Mouse (Mus musculus) lung, adult 18-20 months (tissue): ENCODE results near the gene Acyp2.
A peak's percentile ranks its signal among the peaks of the same experiment; 100 is the strongest.
"Not testable (repeated sequence)": the region's sequence is repeated elsewhere in the genome, so short reads cannot be mapped to it uniquely, and the experiment has no call there.

Experiments
- DNase-seq, 2 experiments: peaks; one replicate each; pipeline ENCODE4 v3.0.0; 2022; ENCODE audit warnings: mixed read lengths in 2 of 2

Gene Acyp2

GRCm38 (mm10) chr11:30649001-30649637, at the start of gene Acyp2:
TSS of gene Acyp2 (minus strand) at chr11:30649587.
- DNase-seq = peak; percentile 89 to 91

DNA sequence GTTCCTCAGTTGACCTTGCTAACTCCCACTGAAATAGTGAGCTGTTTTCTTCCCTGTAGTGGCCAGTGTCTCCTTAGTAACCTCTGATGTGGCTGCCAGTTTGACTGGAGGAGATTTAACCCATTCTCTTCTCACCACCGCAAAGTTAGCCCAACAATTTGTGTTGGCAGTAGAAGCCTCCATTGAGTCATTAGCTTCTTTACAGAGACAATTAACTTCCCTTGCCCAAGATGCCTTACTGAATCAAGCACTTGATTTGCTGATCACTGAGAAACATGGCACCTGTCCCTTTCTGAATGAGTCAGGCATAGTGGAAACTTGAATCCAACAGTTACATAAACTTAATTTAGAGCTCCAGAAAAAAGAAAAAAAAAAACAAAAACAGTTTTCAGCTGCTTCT, 40.0 kb upstream of the Acyp2 start:
- no peak for DNase-seq

- DNase-seq = peak; percentile 7 to 13
Measured at GRCm38 (mm10) chr11:30676086-30676485, 26.7 kb upstream of the Acyp2 start.

- peak in 1 of 2 experiments; percentile 33 for DNase-seq
Measured at GRCm38 (mm10) chr11:30672719-30673118, 23.3 kb upstream of the Acyp2 start.

- DNase-seq = no peak
Measured at GRCm38 (mm10) chr11:30663001-30663400, 13.6 kb upstream of the Acyp2 start.

DNA sequence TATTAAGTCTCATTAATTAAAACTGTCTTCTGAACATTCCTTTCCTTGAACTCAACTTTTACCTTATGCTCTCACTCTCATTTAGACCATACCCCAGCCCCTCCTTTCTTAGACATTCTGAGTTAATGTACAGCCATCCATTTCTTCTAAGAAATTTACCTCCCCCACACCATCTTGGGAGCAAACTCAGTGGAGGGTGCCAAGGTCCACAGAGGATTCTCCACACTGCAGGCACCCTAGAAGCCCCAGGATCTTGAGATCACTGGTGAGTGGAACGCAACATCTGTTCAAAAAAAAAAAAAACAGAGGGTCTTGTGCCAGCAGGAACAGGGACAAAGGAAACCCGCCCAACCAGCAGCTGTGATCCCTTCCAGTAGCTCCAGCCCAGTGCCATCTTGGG, 13.2 kb upstream of the Acyp2 start:
- no peak for DNase-seq

GRCm38 (mm10) chr11:30657069-30657468, 7.7 kb upstream of the Acyp2 start:
- DNase-seq = peak in 1 of 2 experiments; percentile 37

GRCm38 (mm10) chr11:30656060-30656459, 6.7 kb upstream of the Acyp2 start:
- DNase-seq = no peak

DNA sequence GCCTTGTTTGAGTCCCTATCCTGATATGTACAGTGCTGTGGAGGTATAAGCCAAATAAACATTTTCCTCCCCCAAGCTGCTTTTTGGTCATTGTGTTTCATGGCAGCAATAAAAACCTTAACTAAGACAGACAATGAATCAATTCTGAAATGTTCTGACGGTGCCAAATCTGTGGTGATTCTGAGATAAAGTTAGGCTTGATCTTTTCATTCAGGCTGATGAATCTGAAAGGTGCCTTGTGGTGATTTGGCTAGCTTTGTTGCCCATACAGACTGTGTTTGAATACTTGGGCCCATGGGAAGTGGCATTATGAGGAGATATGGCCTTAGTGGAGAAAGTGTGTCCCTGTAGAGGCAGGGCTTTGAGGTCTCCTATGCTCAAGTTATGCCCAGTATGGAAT, 1.0 kb upstream of the Acyp2 start:
- DNase-seq = no peak

DNA sequence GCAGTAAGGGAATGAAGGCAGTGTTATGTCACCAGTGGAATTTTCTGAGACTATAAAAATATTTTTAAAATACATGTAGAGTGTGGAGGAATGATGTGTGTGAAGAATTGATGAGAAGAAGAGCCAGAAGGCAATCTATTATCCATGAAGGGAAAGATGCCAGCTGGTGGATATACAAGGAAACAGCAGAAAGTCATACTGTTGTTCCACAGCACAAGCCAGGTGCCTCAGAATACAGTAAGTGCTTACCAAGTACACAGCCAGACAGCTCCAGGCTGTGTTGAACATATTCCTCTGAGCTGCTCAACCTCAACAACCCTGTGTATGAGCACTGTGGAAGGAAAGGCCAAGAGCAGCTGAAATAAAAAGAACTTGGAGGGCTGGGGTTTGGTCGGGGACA, 13.7 kb downstream of the Acyp2 start:
- no peak for DNase-seq

DNA sequence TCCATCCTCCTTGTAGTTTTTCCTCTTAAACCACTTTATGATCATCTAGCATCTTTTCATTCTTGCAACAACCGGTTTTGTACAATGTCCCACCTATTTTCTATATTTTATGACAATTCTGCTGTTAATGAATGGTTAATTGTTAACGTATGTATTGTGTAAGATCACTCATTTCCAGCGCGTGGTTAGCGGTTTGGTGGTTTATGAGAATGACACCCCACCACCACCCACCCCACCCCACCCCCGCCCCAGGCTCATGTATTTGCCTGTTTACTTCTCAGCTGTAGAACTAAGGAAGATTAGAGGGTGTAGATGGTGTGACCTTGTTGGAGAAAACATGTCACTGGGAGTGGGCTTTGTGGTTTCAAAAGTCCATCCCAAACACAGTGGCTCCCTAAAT, 18.9 kb downstream of the Acyp2 start:
- no peak for DNase-seq

DNA sequence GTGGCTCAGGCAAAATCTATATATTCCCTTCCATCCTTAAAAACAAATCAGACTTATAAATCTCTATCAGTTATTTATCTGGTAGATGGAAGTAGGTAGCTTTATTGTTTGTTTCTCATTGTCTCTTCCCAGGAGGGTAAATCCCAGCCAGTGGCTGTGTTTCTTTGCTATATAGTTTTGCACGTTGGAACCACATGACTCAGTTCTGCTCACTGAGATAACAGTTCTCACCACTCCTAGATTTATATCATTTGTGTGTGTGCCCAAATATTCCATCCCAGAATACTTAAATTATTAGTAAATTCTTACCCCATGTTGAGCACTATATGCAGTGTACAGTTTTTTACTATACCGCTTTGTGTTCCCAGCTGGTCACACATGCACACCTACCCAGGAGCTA, 26.2 kb downstream of the Acyp2 start:
- DNase-seq = no peak

- DNase-seq = not testable (repeated sequence)
Measured at GRCm38 (mm10) chr11:30621386-30622363, 27.7 kb downstream of the Acyp2 start.

DNA sequence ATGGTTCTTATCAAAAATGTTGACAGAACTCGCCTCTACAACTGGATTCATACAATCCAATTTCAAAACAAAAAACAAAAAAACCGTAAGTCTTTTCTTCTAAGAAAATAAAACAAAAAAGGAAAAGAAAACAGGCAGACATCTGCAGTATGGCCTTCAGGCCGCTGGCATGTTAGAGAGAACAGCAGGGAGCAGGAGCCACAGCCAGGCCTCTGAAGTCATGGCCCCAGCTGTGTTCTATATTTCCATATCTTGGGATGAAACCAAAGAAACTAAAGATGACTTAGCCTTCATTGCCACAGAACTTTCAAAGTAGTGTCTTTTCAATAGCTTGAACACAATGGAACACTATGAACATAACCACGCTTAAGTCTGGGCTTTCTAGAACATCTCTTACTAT, 31.2 kb downstream of the Acyp2 start:
- no peak for DNase-seq

DNA sequence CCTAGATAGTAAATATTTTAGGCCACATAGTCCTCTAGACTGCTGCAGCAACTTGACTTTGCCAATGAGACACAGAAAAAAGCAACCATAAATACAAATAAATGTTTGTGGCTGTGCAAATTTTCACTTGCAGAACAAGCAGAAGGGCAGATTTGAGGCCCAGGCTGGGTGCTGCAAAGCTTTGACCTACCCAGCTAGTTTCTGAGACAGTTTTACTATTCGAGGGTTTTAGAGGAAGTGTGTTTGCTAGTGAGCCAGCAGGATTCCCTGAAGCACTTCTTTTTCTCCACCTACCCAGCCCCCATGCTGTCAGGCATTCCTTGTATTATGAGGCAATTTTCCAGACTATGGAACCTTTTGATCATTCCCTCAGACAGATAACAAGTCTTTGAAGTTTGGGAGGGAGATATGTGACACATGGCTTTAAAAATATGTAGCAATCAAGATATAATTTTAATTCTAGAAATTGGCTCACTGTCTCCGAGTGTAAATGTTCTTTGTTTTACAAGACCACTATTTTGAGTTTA, 31.8 kb downstream of the Acyp2 start:
- peak in 1 of 2 experiments; percentile 2 for DNase-seq

- DNase-seq = no peak
Measured at GRCm38 (mm10) chr11:30615977-30616376, 33.4 kb downstream of the Acyp2 start.

- no peak for DNase-seq
Measured at GRCm38 (mm10) chr11:30613916-30614546, 35.4 kb downstream of the Acyp2 start.

GRCm38 (mm10) chr11:30612699-30613098, 36.7 kb downstream of the Acyp2 start:
- no peak for DNase-seq

- no peak for DNase-seq
Measured at GRCm38 (mm10) chr11:30609247-30609646, 40.1 kb downstream of the Acyp2 start.

DNA sequence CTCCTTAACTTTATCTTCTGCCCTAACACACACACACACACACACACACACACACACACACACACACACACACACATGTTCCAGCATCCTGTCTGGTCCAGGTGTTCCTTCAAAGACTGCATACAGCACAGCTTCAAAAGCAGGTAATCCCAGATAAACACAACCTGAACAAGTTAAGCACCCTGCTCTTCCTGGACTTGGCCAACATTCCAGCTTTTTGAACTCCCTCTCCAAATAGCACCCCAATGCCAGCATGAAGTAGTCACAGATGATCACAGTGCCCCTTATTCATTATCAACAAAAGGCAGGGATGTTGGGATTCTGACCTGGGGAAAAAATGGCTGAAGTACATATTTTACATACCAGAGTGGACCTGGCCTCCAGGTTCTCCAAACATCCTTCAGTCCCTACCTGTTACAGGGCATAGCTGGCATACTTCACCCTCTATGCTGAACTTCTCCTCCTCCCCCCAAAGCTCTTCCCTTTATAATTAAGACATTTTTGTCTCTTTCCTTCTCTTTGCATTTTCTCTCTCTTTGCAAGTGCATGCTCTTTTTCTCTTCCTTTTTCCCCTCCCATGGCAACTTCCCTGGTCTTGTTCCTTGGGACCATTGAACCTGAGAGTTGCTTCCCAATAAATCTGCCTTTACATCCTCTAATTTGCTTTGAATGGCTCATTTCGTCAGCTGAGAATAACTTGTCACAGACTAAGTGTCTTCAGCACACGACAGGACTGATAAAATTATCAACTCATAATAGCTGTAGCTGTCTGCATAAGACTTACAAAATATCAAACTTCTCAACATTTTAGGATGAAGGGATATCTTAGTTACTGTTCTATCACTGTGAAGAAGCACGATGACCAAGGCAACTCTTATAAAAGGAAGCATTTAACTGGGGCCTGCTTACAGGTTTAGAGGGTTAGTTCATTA, 41.5 kb downstream of the Acyp2 start:
- DNase-seq = no peak

- DNase-seq = peak in 1 of 2 experiments; percentile 5
Measured at GRCm38 (mm10) chr11:30597259-30597658, 52.1 kb downstream of the Acyp2 start.

DNA sequence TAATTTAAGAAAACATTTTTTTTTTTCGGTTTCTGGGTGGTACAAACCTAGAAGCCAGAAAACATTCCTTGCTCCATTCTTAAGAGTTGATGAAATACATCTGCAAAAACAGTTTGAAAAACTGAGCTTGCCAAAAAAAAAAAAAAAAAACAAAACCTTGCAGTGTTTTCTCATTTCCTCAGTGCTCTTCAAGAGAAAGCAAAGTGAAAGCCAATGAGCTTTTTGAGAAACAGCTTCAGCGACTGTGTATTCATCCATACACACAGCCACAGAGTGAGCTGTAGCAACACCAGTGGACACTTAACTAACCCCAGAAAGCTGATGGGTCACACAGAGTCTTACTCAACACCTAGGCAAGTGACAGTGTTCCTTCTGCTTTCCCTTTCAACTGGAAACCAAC, 69.4 kb downstream of the Acyp2 start:
- peak in 1 of 2 experiments; percentile 7 for DNase-seq
